Mouse (Mus musculus) A20 (cell line): ENCODE measurements around the gene Atp1a4.
"Not testable (repeated sequence)": the region's sequence is repeated elsewhere in the genome, so short reads cannot be mapped to it uniquely, and the experiment has no call there.

ENCODE experiments used
- DNase-seq: peaks from one replicate; pipeline ENCODE4 v3.0.0-alpha.2; 2011; ENCODE audit warnings: low read depth, low spot score

The Atp1a4 gene

GRCm38 (mm10) chr1:172281522-172282254, 23.5 kb upstream of the Atp1a4 start:
- DNase-seq: no peak

DNA sequence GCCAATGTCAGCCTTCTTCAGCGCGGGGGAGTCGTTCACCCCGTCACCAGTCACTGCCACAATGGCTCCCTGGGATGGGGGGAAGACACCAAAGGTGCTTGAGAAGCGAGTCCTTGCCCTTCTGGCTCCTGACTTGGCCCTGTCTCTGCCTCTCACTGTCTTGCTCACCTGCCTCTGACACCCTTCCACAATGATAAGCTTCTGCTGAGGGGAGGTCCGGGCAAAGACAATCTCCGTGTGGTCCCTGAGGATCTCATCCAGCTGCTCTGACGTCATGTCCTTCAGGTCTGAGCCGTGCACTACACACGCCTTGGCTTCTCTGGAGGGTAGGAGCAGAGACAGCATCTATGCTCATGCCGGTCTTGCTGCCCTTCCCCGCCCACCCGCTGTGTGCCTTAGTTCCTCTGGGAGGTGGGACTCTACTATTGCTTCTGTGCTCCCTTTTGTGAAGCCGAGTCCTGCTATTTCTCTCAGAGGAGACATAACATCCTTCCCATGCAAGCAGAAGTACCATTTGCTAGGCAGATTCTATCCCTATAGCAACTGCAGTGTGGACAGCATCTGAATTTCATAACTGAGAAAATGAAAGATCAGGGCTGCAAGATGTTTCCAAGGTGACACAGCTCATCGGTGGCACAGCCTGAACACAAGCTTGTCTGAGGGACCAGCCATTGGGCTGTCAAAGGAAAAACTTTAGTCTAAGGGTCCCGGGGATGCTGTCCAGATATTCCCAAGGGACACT, 21.7 kb upstream of the Atp1a4 start:
- no peak for DNase-seq

- no peak for DNase-seq
Observed at GRCm38 (mm10) chr1:172278328-172278727, 20.1 kb upstream of the Atp1a4 start.

DNA sequence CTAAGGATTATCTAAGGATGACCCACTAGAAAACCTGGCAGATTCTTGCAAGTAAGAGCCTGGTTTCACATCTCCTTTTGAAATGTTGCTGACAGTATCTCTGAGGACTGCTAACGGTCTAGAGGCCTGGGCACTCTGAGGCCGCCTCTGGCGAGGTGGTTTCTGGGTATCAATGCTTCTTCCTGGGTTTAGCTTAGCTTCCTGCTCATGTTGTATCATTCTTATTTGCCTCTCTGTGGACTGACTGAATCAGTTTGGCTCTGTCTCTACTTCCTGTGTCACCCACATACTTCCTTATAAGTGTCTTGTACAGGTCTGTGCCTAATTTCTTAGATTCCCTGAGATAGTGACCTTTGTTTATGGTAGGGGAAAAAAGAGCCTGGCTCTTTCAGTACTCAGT, 19.0 kb upstream of the Atp1a4 start:
- peak; percentile 89 for DNase-seq

- no peak for DNase-seq
Observed at GRCm38 (mm10) chr1:172274547-172274946, 16.3 kb upstream of the Atp1a4 start.

DNA sequence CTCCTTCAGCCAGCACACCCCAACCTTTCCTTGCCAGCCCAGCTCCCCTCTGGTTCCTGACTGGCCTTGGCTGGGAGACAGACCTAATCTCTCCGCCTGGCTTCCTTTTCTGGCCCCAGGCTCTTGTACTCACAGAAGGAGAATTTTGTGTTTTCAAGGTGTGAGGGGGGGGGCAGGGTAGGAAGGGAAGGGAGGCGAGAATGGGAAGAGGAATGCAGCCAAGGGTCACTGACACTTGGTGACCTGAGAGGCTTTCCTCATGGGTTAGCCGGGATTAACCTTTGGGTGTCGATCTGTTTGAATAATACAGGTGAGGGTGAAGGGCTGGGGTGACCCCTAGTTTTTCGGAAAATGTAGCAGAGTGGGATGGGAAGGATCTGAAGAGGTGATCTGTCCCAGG, 15.9 kb upstream of the Atp1a4 start:
- no peak for DNase-seq

GRCm38 (mm10) chr1:172273386-172273785, 15.2 kb upstream of the Atp1a4 start:
- no peak for DNase-seq

DNA sequence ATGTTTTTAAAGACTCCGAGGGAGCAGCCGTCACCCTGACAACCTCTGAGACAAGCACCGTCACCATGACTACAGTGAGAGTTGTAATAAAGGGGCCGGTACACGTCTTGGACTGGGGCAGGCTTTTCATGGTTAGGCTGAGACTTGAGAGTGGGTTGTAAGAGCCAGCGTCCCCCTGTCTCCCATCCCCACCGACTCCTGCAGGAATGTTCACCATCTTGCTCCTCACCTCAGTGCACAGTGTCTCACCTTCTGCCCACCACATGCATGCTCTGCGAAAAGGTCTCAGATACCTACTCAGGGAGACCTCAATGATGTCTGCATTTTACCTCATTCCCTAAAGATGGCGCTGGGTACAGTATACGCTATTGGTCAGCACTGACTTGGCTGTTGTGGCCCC, 13.6 kb upstream of the Atp1a4 start:
- no peak for DNase-seq

GRCm38 (mm10) chr1:172271208-172271607, 13.0 kb upstream of the Atp1a4 start:
- DNase-seq: no peak

DNA sequence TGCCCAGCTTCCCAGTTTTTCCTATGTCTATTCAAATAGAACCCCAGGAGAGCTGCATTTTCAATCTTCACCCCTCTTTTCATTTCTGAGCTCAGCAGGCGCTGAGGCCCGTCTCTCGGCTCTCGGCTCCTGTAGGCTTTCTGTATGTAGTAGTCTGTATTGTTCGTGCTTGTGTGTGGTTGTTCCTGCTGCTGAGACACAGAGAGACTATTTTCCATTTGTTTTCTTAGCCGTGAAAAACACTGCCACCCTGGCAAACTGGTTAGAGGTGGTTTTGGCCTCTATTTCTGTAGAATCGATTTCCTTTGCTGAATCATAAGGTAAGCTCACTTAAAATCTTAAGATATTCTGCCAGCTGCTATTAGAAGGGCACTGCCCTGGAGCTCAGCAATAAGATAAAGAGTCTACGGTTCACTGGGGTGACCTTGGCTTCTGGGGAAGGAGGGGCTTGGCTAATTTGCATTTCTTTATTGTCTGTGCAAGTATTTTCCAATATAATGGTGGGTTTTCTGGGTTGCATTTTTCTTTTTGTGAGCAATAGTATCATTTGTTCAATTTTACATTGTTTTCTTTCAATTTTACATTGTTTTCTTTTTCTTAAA, 3.4 kb upstream of the Atp1a4 start, which contains the start of gene Igsf8:
Gene Igsf8 (plus strand): TSS at position 165 of the 602 bp plus-strand sequence.
- peak; percentile 37 for DNase-seq

GRCm38 (mm10) chr1:172247679-172248078, 10.5 kb downstream of the Atp1a4 start:
- peak; percentile 44 for DNase-seq

- DNase-seq: no peak
Observed at GRCm38 (mm10) chr1:172247216-172247615, 11.0 kb downstream of the Atp1a4 start.

DNA sequence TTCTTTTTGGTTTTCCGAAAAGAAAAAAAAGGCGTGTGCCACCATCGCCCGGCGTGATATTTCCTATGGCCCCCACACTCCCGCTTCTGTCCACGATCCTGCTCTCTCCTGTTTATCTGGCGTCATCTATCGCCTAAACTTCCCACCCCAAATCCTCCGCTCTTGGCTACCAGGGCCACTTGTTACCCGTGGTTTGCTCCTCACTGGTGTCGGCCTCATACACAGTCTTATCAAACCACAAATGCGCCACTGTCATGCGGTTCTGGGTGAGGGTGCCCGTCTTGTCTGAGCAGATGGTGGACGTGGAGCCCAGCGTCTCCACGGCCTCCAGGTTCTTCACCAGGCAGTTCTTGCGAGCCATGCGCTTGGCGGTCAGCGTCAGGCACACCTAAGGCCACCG, 13.6 kb downstream of the Atp1a4 start:
- DNase-seq: not testable (repeated sequence)

DNA sequence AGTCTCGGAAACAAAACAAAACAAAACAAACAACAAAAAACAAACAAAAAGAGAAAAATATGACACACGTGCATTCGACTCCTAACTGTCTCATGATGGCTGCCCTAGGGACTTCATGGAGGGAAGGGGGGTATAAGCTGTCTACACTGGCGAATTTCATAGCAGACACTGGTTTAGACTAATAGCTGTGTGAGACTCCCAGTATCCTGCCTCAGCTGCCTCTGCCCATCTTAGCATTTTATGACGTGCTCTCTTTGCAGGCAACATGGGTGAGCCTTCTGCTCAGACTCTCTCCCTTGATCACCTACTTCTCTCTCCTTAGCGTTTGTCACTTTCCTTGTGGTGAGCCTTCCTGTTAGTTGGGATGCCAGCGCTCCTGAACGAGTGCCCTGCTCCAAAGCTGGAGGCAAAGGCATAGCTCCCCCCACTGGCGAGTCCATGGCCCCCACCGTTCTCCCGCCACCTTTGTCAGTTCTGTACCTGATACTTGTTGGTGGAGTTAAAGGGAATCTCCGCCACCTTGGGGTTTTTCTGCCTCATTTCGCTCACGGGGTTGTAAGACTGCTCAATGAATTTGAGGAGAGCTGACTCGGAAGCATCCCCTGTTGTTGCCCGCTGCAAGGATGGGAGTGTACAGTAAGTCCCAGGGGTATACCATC, 14.5 kb downstream of the Atp1a4 start:
- DNase-seq: no peak

DNA sequence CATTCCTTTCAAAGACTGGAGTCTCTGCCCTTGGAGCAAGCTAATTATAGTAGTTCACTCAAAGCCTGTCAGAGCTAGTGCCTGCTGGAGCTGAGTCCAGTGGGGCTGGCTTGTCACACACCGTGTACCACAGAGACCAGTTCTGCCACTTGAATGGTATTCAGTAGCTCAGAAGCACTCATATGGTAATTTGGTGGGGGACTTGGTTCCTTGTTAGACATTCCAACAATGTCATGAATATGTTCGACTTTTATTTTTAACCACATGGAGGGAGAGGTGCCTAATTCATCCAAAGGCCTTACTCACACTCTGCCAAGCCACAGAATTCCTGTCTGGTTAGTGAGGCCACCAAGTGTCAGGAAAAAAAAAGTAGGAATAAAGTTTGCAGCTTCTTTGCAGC, 15.8 kb downstream of the Atp1a4 start:
- no peak for DNase-seq

- DNase-seq: peak; percentile 11
Observed at GRCm38 (mm10) chr1:172240945-172241708, 17.1 kb downstream of the Atp1a4 start.

GRCm38 (mm10) chr1:172229215-172229614, 29.0 kb downstream of the Atp1a4 start:
- no peak for DNase-seq

- DNase-seq: no peak
Observed at GRCm38 (mm10) chr1:172228209-172228608, 30.0 kb downstream of the Atp1a4 start.

- no peak for DNase-seq
Observed at GRCm38 (mm10) chr1:172221297-172222063, 36.7 kb downstream of the Atp1a4 start.

DNA sequence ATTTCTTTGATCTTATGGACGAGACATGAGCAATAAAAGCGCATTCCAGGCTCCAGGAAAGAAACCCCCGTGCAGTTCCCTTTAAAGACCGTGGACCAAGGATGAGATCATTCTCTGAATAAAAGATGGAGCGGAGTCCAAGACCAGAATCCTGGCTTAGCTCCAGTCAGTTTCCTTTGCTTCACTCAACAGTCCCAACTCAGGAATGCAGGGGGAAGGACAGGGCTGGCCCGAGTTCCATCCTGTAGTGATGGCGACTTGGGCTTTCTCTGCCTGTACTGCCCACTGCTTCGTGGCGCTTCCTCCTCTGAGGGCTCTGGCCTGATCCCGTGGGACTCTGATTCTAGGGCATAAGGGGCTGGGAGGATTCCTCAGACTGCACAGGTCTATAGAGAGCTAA, 37.8 kb downstream of the Atp1a4 start:
- DNase-seq: no peak
